Comparison of ENCODE assay signal across 8 mouse cellular contexts in the genomic region with DNA sequence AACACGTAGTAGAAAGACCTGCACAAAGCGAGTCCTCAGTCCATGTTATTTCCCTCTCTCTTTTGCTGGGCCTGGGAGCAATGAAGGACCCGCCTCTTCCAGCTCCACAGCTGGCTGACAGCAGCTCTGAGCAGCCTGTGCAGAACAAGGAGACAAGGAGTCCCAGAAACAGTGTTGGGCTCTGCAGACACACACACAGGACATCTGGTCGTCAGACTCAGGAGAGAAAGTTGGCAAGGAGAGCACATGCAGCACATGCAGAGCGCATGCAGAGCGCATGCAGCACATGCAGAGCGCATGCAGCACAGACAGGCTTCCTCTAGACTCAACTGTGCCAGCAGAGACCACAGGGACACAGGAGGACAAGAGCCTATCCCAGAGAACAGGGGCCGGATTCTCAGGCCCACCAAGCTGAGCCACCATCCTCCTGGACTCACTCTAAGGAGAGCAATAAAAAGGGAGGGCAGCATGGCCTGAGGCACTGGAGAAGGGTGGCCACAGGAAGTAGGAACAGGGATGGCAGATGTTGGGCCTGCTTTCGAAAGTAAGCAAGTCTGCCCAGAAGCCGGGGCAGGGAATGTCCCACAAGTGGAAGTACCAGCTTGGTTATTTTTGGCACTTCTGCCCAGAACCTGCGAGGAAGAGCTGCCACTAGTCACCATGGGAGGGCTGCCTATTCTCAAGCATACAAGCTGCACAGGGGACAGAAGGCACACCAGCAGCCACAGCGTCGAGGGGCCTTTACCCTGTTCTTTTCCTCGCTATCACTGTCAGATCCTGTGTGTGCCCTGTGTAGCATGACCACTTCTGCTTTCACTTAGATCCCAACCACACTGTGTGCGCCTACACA. TPM values are rescaled to one million over a fixed set of nuclear protein-coding genes. Genes with fewer than 3 reads are reported as not detected.
DNase-seq lines count a peak whose midpoint lies in the region; ATAC-seq and TF ChIP-seq lines count a peak whose summit lies in the region.

No protein-coding gene starts in this region.

- TF ChIP-seq CTCF in left cerebral cortex, adult 2 months (IDR thresholded peaks at IDR 0.05): no peak

- H3K4me3 ChIP-seq in left cerebral cortex, adult 2 months: no peak overlapping the region
- H3K4me3 ChIP-seq in brown adipose tissue, adult 24 weeks (ENCODE audit: insufficient read depth, low read depth, low read length): no peak overlapping the region
- H3K4me3 ChIP-seq in heart, embryonic 10.5 days: no peak overlapping the region
- H3K4me3 ChIP-seq in limb, embryonic 13.5 days: no peak overlapping the region
- no peak overlapping the region for H3K4me3 ChIP-seq in stomach, embryonic 14.5 days (ENCODE audit: low read depth, low read length)

- H3K9me3 ChIP-seq in heart, embryonic 10.5 days: no peaks in the 10 kb centered on the region
- H3K9me3 ChIP-seq in limb, embryonic 13.5 days: no peaks in the 10 kb centered on the region; the same call in 1 of the 2 replicates
- H3K9me3 ChIP-seq in stomach, embryonic 14.5 days (ENCODE audit: control insufficient read depth, low read depth, low read length): no peaks in the 10 kb centered on the region

- peak overlapping the region; percentile 53; the same call in 1 of the 2 replicates for H3K27ac ChIP-seq in left cerebral cortex, adult 2 months
- H3K27ac ChIP-seq in brown adipose tissue, adult 24 weeks (replicated peaks; ENCODE audit: low read depth, low read length): peak overlapping the region; percentile 20
- peak overlapping the region; percentile 62; the same call in 1 of the 2 replicates for H3K27ac ChIP-seq in heart, embryonic 10.5 days
- peak overlapping the region; percentile 61; the same call in 1 of the 2 replicates for H3K27ac ChIP-seq in limb, embryonic 13.5 days
- peak overlapping the region; percentile 21 for H3K27ac ChIP-seq in stomach, embryonic 14.5 days (ENCODE audit: low read length)

- peaks cover 16% of the 10 kb centered on the region for H3K36me3 ChIP-seq in heart, embryonic 10.5 days
- H3K36me3 ChIP-seq in limb, embryonic 13.5 days: peaks cover 10% of the 10 kb centered on the region; the same call in 1 of the 2 replicates
- no peaks in the 10 kb centered on the region for H3K36me3 ChIP-seq in stomach, embryonic 14.5 days (ENCODE audit: control insufficient read depth, insufficient read depth, low read length)

- H3K4me1 ChIP-seq in brown adipose tissue, adult 24 weeks (ENCODE audit: control insufficient read depth, insufficient read depth, insufficient read length, low read length): peaks cover 64% of the 10 kb centered on the region
- peaks cover 75% of the 10 kb centered on the region for H3K4me1 ChIP-seq in heart, embryonic 10.5 days
- H3K4me1 ChIP-seq in limb, embryonic 13.5 days: peaks cover 80% of the 10 kb centered on the region
- H3K4me1 ChIP-seq in stomach, embryonic 14.5 days (ENCODE audit: control insufficient read depth, insufficient read depth, low read length): peaks cover 73% of the 10 kb centered on the region

- H3K4me2 ChIP-seq in limb, embryonic 13.5 days (replicated peaks): peak overlapping the region; percentile 32
- H3K4me2 ChIP-seq in stomach, embryonic 14.5 days (replicated peaks; ENCODE audit: low read depth, low read length): no peak overlapping the region

- intact Hi-C loops in left cerebral cortex, adult 2 months (cut with DNase I): no loop called here
- intact Hi-C loops in left cerebral cortex, postnatal 25 days (cut with DNase I): no loop called here

- DNase-seq in left cerebral cortex, adult 2 months (ENCODE audit: extremely low spot score in 1 of 2, low spot score in 2 of 2): no peak
- no peak for DNase-seq in left cerebral cortex, postnatal 25 days (ENCODE audit: low spot score in 2 of 2)
- DNase-seq in heart, embryonic 10.5 days (ENCODE audit: low spot score): no peak
- DNase-seq in adrenal gland, postnatal 14 days: no peak
- no peak for DNase-seq in left cerebral cortex, adult 8-10 months (ENCODE audit: low spot score in 2 of 2)

- peak overlapping the region; percentile 54; the same call in 1 of the 2 replicates for H3K9ac ChIP-seq in limb, embryonic 13.5 days
- H3K9ac ChIP-seq in stomach, embryonic 14.5 days (replicated peaks; ENCODE audit: low read depth, low read length): no peak overlapping the region

- WGBS in heart, embryonic 10.5 days: 67% methylated on average over 15 of the region's 15 CpGs
- WGBS in limb, embryonic 13.5 days: 40% methylated on average over 15 of the region's 15 CpGs
- WGBS in stomach, embryonic 14.5 days: 74% methylated on average over 15 of the region's 15 CpGs

- ATAC-seq in limb, embryonic 13.5 days (ENCODE audit: low FRiP score, low read depth): 0 out of 2 replicates have a peak, but pooled peaks have one; percentile 9
- peak; percentile 39; the same call in 1 of the 2 replicates for ATAC-seq in stomach, embryonic 14.5 days (ENCODE audit: insufficient number of reproducible peaks, insufficient read depth, low FRiP score, low read depth)

- no peaks in the 10 kb centered on the region for H3K27me3 ChIP-seq in heart, embryonic 10.5 days (ENCODE audit: insufficient read depth, poor library complexity, severe bottlenecking)
- no peaks in the 10 kb centered on the region for H3K27me3 ChIP-seq in limb, embryonic 13.5 days
- H3K27me3 ChIP-seq in stomach, embryonic 14.5 days (ENCODE audit: control insufficient read depth, insufficient read depth, low read length): no peaks in the 10 kb centered on the region

RNA-seq across cellular contexts. Expression of a gene that starts 30.7 kb away (rescaled TPM):
- total RNA-seq in left cerebral cortex, adult 2 months (2021): 10 to 100 TPM; 16.6 to 22.8 TPM
- 10 to 100 TPM; 15.0 to 15.7 TPM for total RNA-seq in left cerebral cortex, postnatal 25 days (2021)
- polyA plus RNA-seq in brown adipose tissue, adult 24 weeks (2012; ENCODE audit: insufficient read depth, insufficient read length, missing spikeins): 6.9 and 9.5 TPM in 2 replicates
- polyA plus RNA-seq in heart, embryonic 10.5 days (2016; fragmentation: Nextera tagmentation; extraction: Ambion mirVana): 8.0 and 10.5 TPM in 2 replicates
- 8.9 and 9.9 TPM in 2 replicates for polyA plus RNA-seq in limb, embryonic 13.5 days (2015; fragmentation: Nextera tagmentation; extraction: Ambion mirVana)
- 10.2 and 10.6 TPM in 2 replicates for polyA plus RNA-seq in stomach, embryonic 14.5 days (2014; fragmentation: Nextera tagmentation; extraction: Ambion mirVana)
- total RNA-seq in adrenal gland, postnatal 14 days (2021): 18.7 and 25.7 TPM in 2 replicates
- total RNA-seq in left cerebral cortex, adult 8-10 months (2022): 10 to 100 TPM; 17.8 to 23.3 (median 20.3) TPM

RNA-seq across cellular contexts. Expression of a gene that starts 39.7 kb away (rescaled TPM):
- total RNA-seq in left cerebral cortex, adult 2 months (2021): 1 to 10 TPM; 4.8 to 5.1 TPM
- total RNA-seq in left cerebral cortex, postnatal 25 days (2021): 1 to 10 TPM; 4.9 to 5.2 TPM
- not detected in 2 replicates for polyA plus RNA-seq in brown adipose tissue, adult 24 weeks (2012; ENCODE audit: insufficient read depth, insufficient read length, missing spikeins)
- polyA plus RNA-seq in heart, embryonic 10.5 days (2016; fragmentation: Nextera tagmentation; extraction: Ambion mirVana): 0.71 and 1.1 TPM in 2 replicates
- 1.0 and 1.4 TPM in 2 replicates for polyA plus RNA-seq in limb, embryonic 13.5 days (2015; fragmentation: Nextera tagmentation; extraction: Ambion mirVana)
- polyA plus RNA-seq in stomach, embryonic 14.5 days (2014; fragmentation: Nextera tagmentation; extraction: Ambion mirVana): 0.45 and 0.90 TPM in 2 replicates
- 0.30 and 0.44 TPM in 2 replicates for total RNA-seq in adrenal gland, postnatal 14 days (2021)
- 1 to 10 TPM; 5.1 to 6.3 (median 5.8) TPM for total RNA-seq in left cerebral cortex, adult 8-10 months (2022)
